13 mouse cellular contexts compared by ENCODE assay signal in the genomic region with DNA sequence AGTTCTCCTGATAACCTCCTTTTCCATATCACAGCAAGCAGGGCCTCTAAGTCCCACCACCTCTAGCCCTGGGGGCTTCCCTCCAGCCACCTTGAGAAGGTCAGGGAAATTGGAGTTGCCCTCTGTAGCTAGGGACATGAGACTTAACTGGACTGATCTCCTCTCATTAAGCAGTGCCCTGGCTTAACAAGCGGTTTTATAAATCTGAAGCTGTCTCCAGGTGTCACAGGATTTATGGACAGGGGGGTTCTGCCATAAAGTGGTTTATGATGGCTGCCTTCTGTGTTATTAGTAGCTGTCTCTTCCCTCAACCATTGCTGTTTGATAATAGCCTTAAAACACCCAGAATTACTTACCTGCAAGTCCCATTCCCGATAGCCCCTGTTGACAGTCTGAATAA.
"Had no signal": no experiment of that assay in that cellular context is flagged by ENCODE, and none has a peak within 500 bp of the region (broad histone marks: within the 10 kb centered on the region; RNA-seq: fewer than 3 reads in every experiment).

No protein-coding gene starts in this region.

- H3K4me3 ChIP-seq: limb, embryonic 15.5 days; midbrain, embryonic 13.5 days had no signal

- DNase-seq: kidney, adult 2 months; kidney, postnatal 10 days; kidney, postnatal 36 days; left cerebral cortex, postnatal 4 days; liver, postnatal 0 days; lung, embryonic 14.5 days; thymus, adult 2 months; thymus, postnatal 25 days had no signal

- H3K36me3 ChIP-seq: limb, embryonic 15.5 days; midbrain, embryonic 13.5 days had no signal

- H3K9me3 ChIP-seq: limb, embryonic 15.5 days; midbrain, embryonic 13.5 days had no signal

- H3K4me1 ChIP-seq: midbrain, embryonic 13.5 days had no signal

- H3K27ac ChIP-seq: limb, embryonic 15.5 days; liver, embryonic 14.5 days; macrophage; midbrain, embryonic 13.5 days; stomach, postnatal 0 days had no signal

- H3K27me3 ChIP-seq: limb, embryonic 15.5 days had no signal
